Comparison of ENCODE assay signal across 15 mouse cellular contexts in genomic region chr5:66067219-66067618, GRCm38 (mm10).
DNase-seq lines count a peak whose midpoint lies in the region; ATAC-seq and TF ChIP-seq lines count a peak whose summit lies in the region.
"Had no signal": no experiment of that assay in that cellular context is flagged by ENCODE, and none has a peak within 500 bp of the region (broad histone marks: within the 10 kb centered on the region; RNA-seq: fewer than 3 reads in every experiment).

No protein-coding gene starts in this region.

- H3K9ac ChIP-seq in liver, adult 2 months (ENCODE audit: low read depth, low read length) = no peak overlapping the region
- H3K9ac ChIP-seq: limb, embryonic 12.5 days; midbrain, embryonic 12.5 days had no signal

- peaks cover 9% of the 10 kb centered on the region; the same call in 1 of the 2 replicates for H3K36me3 ChIP-seq in liver, adult 2 months (ENCODE audit: control insufficient read depth, insufficient read depth, low read length)
- H3K36me3 ChIP-seq: limb, embryonic 12.5 days; midbrain, embryonic 12.5 days had no signal

- no peak for TF ChIP-seq CTCF in liver, adult 2 months (IDR thresholded peaks at IDR 0.05; ENCODE audit: low read depth, low read length)
- no peak for TF ChIP-seq CTCF in bone marrow, adult 2 months (IDR thresholded peaks at IDR 0.05; ENCODE audit: control insufficient read depth, insufficient read depth, low read length)

- 0 out of 2 replicates have a peak, but pooled peaks have one; percentile 27 for ATAC-seq in frontal cortex, adult (ENCODE audit: low TSS enrichment)
- ATAC-seq in megakaryocyte, adult 5-6 weeks (ENCODE audit: poor library complexity, severe bottlenecking) = peak; percentile 41
- ATAC-seq: lung, postnatal 0 days had no signal

- no peak for DNase-seq in frontal cortex, postnatal 14 days (ENCODE audit: low spot score in 2 of 2)
- no peak for DNase-seq in liver, adult 2 months (ENCODE audit: extremely low read depth, low read depth, low spot score)
- DNase-seq in liver = no peak
- DNase-seq in cerebellum, postnatal 10 days = no peak
- no peak for DNase-seq in frontal cortex, postnatal 10 days (ENCODE audit: low spot score in 2 of 2)
- DNase-seq: adrenal gland, adult 8-10 months; cerebellum, adult 2 months; kidney, postnatal 4 days; right cerebral cortex, postnatal 4 days had no signal

- H3K27me3 ChIP-seq in liver, adult 2 months (ENCODE audit: control insufficient read depth, insufficient read depth, low read length) = no peaks in the 10 kb centered on the region

- no peak overlapping the region for H3K4me3 ChIP-seq in liver, adult 2 months (ENCODE audit: insufficient read depth, low read depth, low read length)
- no peak overlapping the region for H3K4me3 ChIP-seq in bone marrow, adult 2 months (replicated peaks; ENCODE audit: control insufficient read depth, low read depth, low read length)
- H3K4me3 ChIP-seq: limb, embryonic 12.5 days; midbrain, embryonic 12.5 days had no signal

- peak overlapping the region; percentile 0; the same call in 1 of the 2 replicates for H3K27ac ChIP-seq in liver, adult 2 months (replicated peaks; ENCODE audit: insufficient read depth, low read depth, low read length)
- H3K27ac ChIP-seq in bone marrow, adult 2 months (ENCODE audit: control insufficient read depth, insufficient read depth, low read depth, low read length, poor library complexity) = peak overlapping the region; percentile 69
- H3K27ac ChIP-seq: limb, embryonic 12.5 days; midbrain, embryonic 12.5 days had no signal

- H3K79me2 ChIP-seq in liver, adult 2 months (ENCODE audit: control insufficient read depth, insufficient read depth, low read length) = peaks cover 42% of the 10 kb centered on the region

- no peak for TF ChIP-seq POLR2A in liver, adult 2 months (IDR thresholded peaks at IDR 0.05; ENCODE audit: extremely low read depth, insufficient read depth, low read length)
- 0 out of 2 replicates have a peak, but pooled peaks have one; percentile 24 for TF ChIP-seq POLR2A in bone marrow, adult 2 months (IDR thresholded peaks at IDR 0.05; ENCODE audit: borderline replicate concordance, control insufficient read depth, low read depth, low read length)

- WGBS in liver, adult 2 months = 72% methylated on average over 7 of the region's 7 CpGs
- WGBS in bone marrow, adult 2 months = 5% methylated on average over 7 of the region's 7 CpGs

- H3K4me1 ChIP-seq in liver, adult 2 months (ENCODE audit: control insufficient read depth, insufficient read depth, low read length) = peaks cover 44% of the 10 kb centered on the region
- peaks cover 7% of the 10 kb centered on the region; the same call in 1 of the 2 replicates for H3K4me1 ChIP-seq in bone marrow, adult 2 months (ENCODE audit: control insufficient read depth, insufficient read depth, low read length)
- H3K4me1 ChIP-seq: limb, embryonic 12.5 days had no signal
